Mouse (Mus musculus): ENCODE data around the gene Prkci. TPM values are rescaled to one million over a fixed set of nuclear protein-coding genes. Genes with fewer than 3 reads are reported as not detected.

Prkci gene
- 6.9 and 13.8 TPM in 2 replicates for polyA plus RNA-seq (2012; rRNA removed)

DNA sequence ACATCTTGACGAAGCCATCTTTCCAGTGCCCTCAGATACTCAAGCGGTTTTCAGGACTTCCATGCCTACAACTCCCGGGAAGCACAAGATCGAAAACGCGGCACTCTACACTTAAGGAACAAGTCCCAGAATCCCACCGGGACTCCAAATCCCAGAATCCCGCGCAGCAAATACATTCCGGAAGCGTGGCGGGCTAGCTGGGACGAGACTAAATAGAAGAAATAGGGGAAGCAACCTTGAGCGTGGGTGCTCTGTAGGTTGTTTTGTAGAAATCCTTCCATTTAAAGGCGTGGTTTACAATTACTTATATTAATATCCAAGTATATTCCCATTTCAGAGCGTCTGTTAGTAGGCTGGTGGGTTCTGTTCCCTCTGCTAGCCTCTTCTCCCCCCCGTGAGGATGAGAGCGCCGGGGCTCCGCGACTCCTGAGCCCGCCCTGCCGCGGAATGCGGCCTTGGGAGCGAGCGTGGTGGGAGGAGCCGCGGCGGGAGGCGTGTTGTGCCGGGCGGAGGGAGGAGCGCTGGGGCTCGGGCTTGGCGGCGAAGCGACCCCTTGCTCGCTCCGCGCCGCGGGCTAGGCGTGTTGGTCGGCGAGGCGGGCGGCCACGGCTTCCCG, at the start of gene Prkci:
TSS of gene Prkci (plus strand) at position 465 of the 616 bp plus-strand sequence.
- peak; percentile 97 for DNase-seq (ENCODE audit: low read depth, low spot score)
- under 1% methylated on average over 50 of the region's 50 CpGs for WGBS

DNA sequence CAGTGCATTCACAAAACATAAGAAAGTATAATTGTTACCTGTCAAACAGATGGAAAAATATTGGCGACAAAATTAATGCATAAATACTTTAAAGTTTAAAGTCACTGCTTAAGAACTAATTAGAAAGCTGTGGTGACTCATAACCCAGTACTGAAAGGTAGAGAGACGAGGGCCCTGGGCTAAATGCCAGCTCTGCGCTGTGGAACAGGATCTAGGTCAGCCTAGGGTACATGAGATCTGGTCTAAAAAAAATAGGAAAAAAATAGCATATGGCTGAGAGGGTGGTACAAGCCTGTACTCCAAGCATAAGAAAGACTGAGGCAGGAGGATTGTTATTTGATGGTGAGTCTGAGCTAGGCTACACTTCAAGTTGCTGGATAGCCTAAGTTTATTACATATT, 43.9 kb upstream of the Prkci start:
- DNase-seq (ENCODE audit: low read depth, low spot score), result no peak
- 63% methylated on average over 3 of the region's 3 CpGs for WGBS

DNA sequence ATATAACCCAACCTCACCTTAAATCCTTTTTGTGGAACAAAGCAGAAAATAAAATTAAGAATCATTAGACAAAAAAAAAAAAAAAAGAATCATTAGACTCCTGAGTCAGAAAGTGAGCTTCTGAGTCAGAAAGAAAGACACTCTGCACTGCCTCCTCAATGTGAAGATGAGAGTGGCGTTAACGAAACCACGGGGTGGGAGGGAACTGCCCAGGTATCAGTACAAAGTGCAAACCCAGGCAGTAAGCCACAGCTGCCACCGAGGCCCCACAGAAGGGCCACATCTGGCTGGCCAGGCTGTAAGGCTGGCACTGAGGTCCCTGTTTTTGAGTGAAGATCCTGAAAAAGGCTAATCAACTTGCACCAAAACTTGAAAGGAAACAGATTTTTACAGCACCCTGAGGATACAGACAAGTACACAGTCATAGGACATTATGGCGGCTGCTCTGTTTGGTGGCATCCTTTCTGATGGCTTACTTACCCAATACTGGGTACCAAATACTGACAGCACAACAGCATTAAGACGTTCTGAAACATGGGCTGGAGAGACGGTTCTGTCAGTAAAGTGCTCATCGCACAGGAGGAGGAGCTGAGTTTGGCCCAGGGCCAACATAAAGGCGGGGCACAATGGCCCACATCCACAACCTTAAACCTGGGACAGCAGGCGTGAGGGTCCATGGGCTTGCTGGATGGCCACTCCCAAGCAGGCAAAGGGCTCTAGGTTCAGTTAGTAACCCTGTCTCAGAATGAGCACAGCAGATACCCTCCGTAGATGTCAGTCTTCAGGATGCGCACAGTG, 43.1 kb upstream of the Prkci start:
- no peak for DNase-seq (ENCODE audit: low read depth, low spot score)
- 53% methylated on average over 12 of the region's 12 CpGs for WGBS

DNA sequence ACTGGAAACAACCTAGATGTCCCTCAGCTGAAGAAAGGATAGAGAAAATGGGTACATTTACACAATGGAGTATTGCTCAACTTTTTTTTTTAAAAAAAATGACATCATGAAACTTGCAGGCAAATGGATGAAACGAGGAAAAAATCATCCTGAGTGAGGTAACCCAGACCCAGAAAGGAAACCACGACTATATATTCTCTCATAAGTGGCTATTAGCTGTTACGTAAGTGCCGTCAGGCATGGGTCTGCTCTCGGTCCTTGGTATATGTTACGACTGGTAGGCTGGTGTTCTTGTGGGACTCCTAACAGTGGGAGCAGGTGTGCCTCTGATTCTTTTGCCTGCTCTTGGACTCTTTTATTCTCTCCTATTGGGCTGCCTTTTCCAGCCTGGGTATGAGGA, 39.2 kb upstream of the Prkci start:
- whole genome bisulfite sequencing, result 88% methylated on average over 6 of the region's 6 CpGs

DNA sequence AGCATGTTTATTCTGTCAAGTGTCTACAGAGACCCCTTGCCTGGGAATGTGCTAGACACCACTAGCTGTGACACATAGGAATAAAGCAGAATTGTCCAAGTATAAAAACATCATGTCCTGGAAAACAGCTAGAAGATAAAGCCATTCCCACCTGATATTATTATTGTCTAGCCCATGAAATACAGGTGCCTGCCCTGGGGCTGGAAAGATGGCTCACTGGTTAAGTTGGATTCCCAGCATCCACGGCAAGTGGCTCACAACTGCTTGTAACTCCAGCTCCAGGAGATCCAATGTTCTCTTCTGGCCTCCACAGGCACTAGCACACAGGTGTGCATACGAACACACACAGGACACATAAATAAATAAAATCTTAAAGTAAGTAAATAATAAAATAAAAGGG, 36.8 kb upstream of the Prkci start:
- 49% methylated on average over 2 of the region's 2 CpGs for WGBS
- DNase-seq (ENCODE audit: low read depth, low spot score), result no peak

More for the DNA sequence above, 39.2 kb upstream of the Prkci start:
- DNase-seq (ENCODE audit: low read depth, low spot score), result no peak

DNA sequence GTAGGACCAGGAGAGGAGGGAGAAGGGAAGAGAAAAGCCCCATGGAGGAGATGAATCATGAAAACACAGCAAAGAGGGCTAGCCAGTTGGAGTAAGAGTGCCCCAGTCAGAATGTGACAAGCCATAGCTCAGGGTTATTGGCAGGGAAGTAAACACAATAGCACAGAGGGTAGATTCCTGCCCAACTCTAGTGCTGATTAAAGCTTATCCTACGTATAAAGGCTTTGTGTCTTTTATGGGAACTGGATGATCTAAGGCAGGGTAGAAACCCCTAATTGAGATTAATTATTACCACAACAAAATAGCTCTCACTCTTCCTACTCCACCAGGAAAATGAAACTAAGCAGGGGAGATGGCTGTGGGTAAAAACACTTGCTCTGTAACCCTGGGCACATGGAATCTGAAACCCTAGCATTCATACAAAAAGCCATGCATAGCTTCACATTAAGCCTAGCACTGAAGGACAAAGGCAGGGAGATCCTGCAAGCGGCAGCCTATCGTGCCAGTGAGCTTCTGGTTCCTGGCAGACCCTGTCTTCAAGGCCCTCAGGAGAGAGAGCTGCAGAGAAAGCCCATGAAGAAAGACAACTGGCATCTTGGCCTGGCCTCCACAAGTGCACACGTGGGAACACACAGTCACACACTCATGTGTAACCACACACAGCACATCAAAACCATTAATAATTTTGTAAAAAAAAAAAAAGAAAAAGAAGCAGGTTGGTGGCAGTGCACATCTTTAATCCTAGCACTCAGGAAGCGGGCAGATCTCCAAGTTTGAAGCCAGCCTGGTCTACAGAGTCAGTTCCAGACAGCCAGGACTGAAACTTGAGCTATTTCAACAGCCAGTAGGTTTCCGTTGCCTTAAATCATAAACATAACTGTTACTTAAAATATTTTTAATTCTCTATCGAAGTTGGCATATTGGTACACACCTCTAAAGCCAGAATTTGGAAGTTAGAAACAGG, 35.4 kb upstream of the Prkci start:
- 52% methylated on average over 7 of the region's 7 CpGs for WGBS
- no peak for DNase-seq (ENCODE audit: low read depth, low spot score)

DNA sequence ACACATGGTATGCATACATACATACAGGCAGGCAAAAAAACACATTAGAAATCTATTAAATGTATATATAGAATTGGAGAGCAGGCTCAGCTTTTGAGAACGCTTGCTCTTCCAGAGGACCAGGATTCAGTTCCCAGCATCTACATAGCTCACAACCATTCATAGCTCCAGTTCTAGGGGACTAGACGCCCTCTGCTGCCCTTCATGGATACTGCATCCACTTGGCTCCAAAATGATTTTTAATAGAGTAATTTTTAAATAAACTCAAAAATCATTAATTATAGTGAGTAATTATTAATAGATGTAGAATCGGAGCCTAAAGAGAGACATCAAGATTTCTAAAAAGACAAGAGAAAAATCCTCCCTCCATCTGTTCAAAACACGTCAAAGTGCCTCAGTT, 32.4 kb upstream of the Prkci start:
- WGBS, result 98% methylated on average over 4 of the region's 4 CpGs
- DNase-seq (ENCODE audit: low read depth, low spot score), result no peak

DNA sequence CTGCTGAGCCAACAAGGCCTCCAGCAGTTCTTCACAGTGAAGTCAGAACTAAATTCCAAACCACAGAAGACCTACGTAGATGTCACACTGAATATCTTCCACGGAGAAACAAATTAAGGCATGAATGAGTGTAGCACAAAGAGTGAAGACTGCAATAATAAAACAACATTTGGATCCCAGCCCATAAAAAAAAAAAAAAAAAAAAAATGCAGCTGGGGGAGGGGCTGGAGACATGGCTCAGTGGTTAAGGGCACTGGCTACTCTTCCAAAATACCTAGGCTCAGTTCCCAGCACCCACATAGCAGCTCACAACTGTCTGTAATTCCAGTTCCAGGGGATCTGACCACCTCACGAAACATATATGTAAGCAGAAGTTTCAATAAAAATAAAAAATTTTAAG, 31.3 kb upstream of the Prkci start:
- WGBS, result 68% methylated on average over 3 of the region's 3 CpGs
- DNase-seq (ENCODE audit: low read depth, low spot score), result no peak

DNA sequence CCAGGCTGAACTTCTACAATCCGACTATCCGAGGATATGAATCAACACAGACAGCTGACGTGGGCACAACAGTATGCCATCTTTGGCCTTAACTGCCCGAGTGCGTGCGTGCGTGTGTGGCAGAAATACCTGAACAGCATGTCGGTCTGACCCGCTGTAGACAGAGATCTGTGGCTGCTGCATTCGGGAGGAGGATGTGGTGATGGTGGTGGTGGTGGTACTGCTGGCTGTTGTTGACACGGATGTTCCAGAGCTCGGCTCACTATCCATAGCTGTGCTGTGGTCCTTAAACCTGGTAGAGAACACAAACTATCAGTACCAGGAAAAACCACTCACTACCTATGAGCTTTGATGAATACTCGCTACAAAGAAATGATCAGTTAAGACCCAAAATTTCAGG, 29.9 kb upstream of the Prkci start:
- no peak for DNase-seq (ENCODE audit: low read depth, low spot score)

DNA sequence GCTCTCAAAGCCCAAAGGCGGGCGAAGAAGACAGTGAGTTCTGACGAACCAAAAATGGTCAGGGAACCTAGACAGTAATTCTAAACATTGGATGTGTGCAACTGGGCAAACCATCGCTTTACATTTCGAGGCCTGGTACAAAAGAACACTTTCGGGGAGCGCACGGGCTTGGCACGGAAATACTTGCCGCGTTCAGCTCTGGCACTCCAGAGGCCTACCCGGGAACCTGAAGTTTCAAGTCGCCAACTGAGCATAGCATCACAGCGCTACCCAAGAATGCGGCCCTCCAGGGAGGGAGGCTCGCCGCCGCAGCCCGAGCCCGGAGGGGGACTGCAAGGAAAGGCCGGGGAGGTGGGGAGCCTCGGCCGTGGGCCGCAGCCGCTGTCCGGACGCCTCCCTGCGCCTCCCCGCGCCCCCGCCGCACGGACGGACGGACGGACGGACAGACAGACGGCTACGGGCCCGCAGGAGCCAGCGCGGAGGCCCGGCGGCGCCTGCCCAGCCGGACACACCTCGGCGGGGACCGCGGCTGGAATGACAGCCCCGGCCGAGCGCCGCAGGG, 26.9 kb upstream of the Prkci start:
- no peak for DNase-seq (ENCODE audit: low read depth, low spot score)
- under 1% methylated on average over 54 of the region's 54 CpGs for WGBS

More for the DNA sequence above, 29.9 kb upstream of the Prkci start:
- 92% methylated on average over 13 of the region's 13 CpGs for WGBS

DNA sequence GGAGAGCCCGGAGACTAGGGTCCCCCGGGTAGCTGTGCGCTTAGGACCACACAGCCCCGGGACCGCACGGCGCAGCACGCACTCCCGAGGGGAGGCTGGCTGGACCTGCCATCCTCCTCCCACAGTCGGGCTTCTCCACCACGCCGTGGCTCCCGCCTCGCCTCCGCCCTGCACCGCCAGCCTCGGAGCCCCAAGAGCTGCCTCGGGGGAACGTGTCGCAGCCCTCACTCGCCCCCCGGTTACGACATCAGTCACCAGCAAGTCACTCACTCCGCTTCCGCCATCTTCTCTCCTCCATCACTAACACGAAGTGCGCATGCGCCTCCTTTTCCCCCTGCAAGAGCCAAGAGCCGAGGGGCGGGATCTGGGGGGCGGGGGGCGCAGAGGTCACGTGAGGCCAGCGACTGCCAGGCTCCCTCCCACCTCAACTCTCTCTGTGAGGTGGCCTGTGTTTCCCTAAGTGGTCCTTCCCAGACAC, 26.4 kb upstream of the Prkci start, which contains the start of gene Phc3:
TSS of gene Phc3 (minus strand) at position 312 of the 478 bp plus-strand sequence.
- WGBS, result 1% methylated on average over 34 of the region's 34 CpGs
- DNase-seq (ENCODE audit: low read depth, low spot score), result no peak

DNA sequence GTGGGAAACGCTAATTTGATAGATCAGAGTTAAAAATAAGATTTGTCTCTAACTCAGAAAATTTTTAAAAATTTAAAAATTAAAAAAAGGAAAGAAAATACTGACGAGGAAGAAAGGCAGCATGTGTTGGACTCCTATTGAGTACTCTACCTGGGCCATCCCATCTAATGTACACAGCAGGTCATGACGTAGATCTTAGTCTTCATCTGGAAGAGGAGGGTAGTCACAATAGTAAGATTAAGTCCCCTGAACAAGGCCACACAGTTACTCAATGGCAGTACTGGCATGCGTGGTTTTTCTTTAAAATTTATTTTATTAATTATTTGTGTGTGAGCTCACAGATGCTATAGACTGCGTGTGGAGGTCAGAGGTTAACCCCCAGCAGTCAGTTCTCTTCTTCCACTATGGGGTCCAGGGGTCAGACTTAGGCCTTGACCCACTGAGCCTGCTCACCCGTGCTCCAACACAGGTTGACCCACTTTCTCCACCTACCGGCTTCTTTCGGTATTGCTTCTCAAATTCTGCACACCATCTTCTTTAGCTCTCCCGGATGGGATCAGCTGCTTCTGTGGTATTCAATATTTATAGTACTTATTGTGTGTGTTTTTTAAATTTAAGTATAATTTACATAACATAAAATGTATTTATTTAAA, 20.3 kb upstream of the Prkci start:
- WGBS, result 53% methylated on average over 9 of the region's 9 CpGs
- no peak for DNase-seq (ENCODE audit: low read depth, low spot score)

DNA sequence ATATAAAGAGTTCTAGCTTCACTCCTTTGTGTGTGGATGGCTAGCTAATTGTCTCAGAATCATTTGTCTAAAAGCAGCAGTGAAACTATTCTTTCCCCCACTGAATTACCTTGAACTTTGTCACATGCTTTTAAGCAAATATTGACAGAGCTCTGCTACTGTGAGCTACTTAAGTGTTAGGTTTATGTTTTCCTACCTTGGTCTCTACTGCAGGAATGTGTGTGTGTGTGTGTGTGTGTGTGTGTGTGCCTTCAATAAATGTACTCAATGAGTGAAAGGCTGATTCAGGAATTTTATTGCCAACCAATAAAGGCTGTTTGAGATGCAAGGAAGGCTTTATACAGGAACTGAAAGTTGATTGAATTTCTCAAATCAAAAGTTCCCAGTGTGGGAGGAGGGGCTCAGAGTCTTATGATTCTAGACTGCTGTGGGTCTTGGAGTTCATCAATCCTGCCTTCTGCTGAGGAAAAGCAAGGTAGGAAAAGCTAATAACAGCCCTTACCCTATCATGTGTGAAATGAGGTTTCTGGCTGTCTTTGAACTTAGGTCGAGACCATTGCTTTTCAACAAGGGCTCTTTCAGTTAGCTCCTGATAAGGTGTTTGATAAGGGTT, 18.4 kb upstream of the Prkci start:
- 24% methylated on average over 1 of the region's 1 CpGs for WGBS
- DNase-seq (ENCODE audit: low read depth, low spot score), result peak; percentile 87

DNA sequence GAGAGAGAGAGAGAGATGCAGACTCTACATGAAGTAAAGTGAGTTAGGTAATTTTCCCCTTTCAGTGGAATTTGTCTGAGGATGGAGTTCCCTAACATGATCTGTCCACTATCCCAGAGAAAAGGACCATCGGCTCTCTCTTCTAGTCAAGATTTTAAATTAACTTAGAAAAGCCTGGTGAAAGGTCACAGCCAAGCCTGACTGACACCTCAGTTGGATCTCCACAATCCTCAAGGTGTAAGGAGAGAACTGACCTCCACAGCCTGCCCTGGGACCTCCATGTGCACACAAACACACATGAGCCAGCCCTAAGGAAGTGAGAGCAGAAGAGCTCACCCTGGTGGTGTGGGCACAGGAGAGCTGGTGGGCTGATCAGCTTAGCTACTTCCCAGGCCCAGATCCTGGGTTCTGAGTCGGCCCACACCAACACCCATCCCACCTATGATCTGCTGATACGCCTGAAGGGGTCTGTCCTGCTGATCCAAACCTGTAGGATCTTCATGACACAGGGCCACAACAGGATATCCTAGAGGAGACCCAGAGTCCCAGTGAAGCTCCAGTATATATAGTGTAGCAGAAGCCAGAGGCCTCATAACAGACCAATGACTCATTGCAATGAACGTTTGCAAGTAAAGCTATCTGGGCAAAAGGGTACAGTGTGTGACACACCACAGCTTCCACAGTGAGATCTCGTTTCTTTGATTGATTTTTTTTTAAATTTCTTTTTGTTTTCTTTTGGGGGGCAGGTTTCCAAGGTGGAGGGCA, 13.7 kb upstream of the Prkci start:
- DNase-seq (ENCODE audit: low read depth, low spot score), result no peak
- WGBS, result 40% methylated on average over 5 of the region's 5 CpGs

DNA sequence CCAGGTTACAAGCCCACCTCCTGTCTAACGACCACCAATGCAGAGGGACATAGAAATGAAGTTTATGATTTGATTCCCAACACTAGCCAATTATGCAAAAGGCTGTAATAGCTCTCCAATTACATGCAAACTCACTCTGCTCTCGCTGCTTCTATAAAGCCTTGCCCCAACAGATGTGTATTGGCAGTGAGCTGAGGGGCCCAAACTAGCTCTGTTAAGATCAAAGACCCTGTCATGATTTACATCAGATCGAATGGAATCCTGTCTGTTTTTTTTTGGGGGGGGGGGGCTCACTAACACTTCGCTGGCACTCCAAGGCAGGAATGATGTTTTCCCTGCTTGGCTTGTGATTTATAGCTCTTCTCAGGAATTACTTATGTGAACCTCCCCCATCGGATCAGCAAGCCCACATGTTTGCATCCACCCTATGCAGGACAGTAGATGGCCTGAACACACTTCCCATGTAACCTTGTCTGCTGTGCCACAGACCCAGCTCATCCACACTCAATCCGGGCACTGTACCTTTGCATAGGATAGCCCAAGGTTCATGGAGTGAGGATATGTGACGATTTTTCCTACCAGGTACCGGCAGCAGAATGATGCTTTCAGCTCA, 12.5 kb upstream of the Prkci start:
- WGBS, result 60% methylated on average over 8 of the region's 8 CpGs
- DNase-seq (ENCODE audit: low read depth, low spot score), result no peak

DNA sequence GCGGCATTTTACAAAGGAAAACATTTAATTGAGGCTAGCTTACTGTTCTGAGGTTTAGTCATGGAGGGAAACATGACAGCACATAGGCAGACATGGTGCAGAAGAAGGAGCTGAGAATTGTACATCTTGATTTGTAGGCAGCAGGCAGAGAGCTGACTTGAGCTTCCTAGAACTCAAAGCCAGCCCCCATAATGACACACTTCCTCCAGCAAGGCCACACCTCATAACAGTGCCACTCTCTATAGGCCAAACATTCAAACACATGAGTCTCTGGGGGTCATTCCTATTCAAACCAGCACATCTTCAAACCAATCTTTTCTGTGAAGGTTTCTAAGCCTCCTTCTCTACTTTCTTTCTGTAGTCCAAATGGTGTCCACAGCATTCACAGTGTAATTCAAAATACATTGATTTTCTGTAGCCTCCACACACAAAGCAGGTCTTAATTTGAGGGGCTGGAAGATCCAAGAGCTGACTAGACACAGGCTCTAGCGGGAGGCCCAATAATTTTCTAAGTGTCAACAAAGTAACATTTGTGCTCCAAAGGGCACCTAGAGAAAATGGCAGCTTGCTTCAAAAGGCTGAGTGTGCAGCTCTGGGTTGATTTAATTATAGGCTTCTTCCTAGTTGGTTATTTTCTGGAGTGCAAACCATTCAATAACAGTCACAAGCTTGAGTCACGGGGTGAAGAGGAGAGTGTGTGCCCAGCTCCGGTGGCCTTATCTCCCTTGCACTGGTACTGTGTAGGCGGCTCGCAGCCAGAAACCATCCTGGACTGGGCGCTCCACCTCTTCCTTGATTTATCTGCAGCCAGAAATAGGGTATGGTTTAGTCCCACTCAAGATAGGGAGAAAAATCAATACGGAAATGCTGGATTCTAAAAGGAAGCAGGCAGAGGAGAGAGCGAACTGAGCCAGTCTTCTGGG, 7.9 kb upstream of the Prkci start:
- DNase-seq (ENCODE audit: low read depth, low spot score), result no peak
- 68% methylated on average over 9 of the region's 9 CpGs for WGBS

DNA sequence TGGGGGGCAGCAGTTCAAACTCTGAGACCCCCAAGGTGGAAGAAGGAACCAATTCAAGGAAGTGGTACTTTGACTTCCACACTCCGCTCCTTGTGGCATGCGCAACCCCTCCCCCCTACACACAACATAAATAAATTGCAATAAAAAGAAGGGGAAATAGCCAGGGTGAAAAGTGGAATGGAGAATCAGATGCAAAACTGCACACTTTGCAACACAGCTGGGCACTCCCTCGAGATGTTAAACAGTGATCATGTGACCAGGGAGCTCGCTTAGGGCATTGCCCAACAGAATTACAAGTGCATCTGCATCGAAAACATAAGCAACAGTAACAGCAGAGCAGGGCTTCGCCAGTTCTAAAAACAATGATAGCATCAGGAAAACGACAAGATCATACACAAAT, 3.4 kb upstream of the Prkci start:
- no peak for DNase-seq (ENCODE audit: low read depth, low spot score)
- 56% methylated on average over 7 of the region's 7 CpGs for WGBS

Data from large intestine, adult 2 months (tissue).